Mouse (Mus musculus) layer of hippocampus, postnatal 36 days (tissue): ENCODE measurements around the gene Lrba. TPM values are rescaled to one million over a fixed set of nuclear protein-coding genes. Genes with fewer than 3 reads are reported as not detected.
A peak's percentile ranks its signal among the peaks of the same experiment; 100 is the strongest.

Source experiments
- DNase-seq, 2 experiments: peaks; one replicate each; pipeline ENCODE4 v3.0.0; 2022
- total RNA-seq, 2 experiments: library from RNA; stranded (reverse); gene quantifications; 2 replicates each; pipeline ENCODE4 v1.2.3; 2021

The Lrba gene
- total RNA-seq, 2 experiments from 2014 or later = 25.7 to 29.9 TPM

DNA sequence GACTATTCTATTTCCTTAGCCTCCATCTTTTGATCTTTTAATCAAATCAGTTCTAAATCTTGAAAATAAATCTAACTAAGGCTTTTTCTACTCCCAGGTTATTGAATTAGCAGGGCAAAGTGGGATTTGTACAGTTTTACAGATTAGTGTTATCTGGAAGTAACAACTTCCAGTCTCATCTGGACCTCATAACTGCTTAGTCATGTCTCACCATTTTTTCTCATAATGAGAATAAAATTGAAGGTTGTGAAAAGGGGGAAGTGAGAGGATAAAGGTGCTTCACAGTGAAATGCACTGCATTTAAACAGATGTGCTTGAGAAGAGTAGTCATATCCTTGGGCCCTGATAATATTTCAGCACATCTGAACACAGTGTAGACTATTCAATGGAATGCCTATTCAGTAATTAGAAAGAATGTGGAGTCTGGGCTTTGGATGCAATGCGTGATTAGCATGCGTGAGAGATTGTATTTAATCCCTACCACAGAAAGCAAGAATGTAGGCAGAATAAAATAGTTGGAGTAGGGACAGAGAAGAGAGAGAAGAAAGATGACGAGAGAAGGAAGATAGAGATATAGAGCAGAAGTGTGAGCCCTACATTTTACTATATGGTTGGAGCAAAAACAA is 298.5 kb downstream of the Lrba start:
- no peak for DNase-seq

GRCm38 (mm10) chr3:86531531-86532269 is 307.2 kb downstream of the Lrba start:
- DNase-seq = no peak

DNA sequence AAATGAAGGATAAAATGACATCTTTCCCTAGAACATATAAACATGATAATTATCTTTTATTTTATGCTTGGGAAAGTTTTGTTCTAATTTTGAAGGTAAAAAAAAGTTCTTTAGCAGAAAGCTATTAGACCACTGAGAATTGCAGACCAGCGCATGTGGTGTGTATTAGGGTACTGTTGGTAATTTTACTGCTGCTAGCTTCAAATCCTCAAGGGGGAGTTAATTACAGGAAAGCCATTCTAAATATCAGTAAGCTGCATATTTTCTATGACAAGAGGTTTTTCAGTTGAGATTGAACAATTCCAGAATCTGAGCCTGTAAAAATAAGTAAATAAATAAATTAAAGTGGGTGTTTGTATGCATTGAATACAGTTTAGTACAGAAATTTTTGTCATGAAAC is 312.3 kb downstream of the Lrba start:
- DNase-seq = no peak

DNA sequence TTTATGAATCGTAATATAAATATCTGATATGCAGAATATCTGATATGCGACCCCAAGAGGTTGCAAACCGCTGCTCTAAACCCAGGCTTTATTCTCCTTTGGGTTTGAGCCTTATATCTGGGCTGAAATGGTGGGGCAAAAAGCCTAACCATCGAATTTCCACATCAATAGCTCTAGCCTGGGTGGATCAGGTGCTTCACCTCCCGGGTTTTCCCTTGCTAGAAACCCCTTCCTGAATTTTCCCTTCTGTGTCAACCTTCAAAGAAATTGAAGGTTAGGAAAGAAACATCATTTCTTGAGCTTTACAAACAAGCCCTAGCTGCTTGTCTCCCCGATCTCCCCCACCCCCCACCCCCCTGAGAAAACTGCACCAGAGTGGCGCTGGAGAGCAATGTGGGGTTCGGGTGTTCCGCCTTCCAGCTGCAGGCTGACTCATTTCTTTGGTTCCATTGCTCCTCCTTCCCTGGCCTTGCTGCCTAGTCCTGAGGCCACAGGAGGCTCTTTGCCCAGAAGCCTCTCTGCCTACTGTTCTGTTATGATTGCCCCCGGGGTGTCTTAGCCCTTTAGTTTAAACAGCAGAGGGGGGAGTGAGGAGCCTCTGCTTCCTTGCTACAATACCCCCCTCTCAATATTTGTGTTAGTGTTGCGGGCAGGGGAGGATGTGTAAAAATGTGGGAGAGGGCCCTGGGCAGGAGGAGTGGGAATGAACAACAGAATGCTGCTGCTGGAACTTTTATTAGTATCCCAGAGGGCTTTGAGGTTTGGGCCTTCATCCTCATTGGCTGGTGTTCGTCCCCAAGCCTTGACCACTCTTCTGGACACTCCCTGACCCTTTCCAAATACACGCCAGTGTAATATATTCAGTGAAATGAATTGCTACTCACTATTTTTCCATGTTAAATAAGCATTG is 314.4 kb downstream of the Lrba start:
- no peak for DNase-seq

GRCm38 (mm10) chr3:86539555-86540168 is 315.2 kb downstream of the Lrba start:
- no peak for DNase-seq

DNA sequence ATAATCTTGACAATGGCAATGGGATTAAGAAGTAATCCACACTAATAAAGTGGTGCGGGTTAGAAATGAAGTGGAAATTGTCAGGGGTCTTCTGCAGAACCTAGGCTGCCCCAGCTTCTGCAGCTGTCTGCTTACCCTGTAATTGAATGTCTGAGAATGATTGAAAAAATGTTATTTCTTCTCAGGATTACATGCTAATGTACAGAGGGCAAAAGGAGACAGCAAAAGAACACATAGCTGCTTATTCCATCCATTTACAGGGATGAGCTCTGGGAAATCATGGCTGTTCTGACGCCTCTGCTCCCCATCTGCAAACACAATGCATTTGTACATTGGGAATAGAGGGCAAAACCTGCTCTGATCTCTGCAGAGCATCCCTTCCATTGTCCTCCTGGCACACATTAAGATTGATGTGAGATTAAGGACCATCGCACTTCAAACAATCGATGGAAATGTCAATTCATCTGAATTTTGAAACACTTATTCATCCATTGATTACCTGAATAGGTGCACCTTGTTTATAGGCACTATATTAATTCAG is 316.7 kb downstream of the Lrba start:
- no peak for DNase-seq

GRCm38 (mm10) chr3:86541863-86542397 is 317.4 kb downstream of the Lrba start:
- no peak for DNase-seq

GRCm38 (mm10) chr3:86544785-86545184 is 320.3 kb downstream of the Lrba start:
- no peak for DNase-seq

- DNase-seq = no peak
These were observed 321.5 kb downstream of the Lrba start for GRCm38 (mm10) chr3:86545945-86546344.

DNA sequence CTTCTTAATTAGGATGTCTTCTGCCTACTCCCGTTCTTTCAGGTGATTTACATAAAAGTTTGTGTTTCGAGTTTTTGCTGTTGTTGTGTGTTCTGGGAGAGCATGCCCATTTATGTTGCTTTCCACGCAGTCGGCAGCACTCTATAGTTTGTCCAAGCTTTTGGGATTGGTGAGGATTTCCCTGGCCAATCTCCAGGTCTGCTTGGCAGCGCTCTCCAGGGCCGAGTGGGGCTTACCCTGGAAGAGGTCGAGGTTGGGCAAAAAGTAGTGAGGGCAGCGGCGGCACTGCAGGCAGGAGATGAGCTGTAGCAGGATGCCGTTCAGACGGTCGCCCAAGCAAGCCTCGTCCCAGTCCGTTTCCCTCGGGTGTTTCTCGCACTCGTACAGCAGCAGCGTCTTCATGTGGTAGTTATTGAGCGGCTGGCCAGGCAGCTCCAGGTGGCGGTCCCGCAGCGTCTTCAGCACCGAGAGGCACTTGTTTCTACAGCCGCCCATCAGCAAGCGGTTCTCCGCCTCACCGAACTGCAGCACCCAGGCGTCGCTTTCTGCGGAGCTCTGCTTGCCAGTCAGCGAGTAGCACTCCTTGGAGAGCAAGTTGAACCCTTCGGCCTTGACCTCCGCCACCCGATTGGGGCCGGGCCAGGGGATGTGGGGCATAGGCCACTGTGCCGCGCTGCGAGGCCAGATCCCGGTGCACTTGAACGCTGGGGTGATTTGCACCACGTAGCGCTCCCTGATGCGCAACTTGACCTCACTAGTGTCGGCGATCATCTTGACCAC is 322.2 kb downstream of the Lrba start:
- DNase-seq = peak; percentile 36 to 38

DNA sequence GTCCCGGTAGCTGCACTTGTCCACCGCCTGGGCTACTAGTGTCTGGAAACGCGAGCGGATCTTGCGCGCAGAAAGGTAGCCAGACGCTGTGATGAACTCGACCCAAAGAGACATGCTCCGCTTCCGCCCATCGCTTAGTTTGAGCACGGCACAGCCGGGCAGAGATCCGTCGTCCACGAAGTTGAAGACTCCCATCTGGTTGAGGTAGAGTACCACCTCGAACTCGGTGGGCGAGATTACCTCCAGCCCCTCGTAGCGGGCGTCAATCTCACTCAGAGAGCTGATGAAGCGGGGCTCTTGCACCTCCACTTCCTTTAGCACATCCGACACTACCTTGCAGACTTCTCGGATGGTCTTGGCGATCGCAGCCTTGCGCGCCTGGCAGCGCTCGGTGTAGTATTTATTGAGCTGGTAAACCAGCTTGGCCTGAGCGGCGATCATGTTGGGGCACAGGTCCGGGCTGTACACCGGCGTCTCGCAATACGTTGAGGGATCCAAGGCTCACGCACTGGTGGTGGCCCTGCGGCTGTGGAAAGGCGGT is 322.8 kb downstream of the Lrba start:
- no peak for DNase-seq

- no peak for DNase-seq
These were observed 323.9 kb downstream of the Lrba start, which contains the start of gene Mab21l2 for GRCm38 (mm10) chr3:86548091-86549015. TSS of gene Mab21l2 (minus strand) at chr3:86548629.

GRCm38 (mm10) chr3:86550301-86551010 is 326.0 kb downstream of the Lrba start:
- no peak for DNase-seq

- DNase-seq = no peak
These were observed 326.7 kb downstream of the Lrba start for GRCm38 (mm10) chr3:86551011-86551728.

- no peak for DNase-seq
These were observed 327.7 kb downstream of the Lrba start for GRCm38 (mm10) chr3:86552170-86552569.

GRCm38 (mm10) chr3:86558976-86559375 is 334.5 kb downstream of the Lrba start:
- DNase-seq = no peak

DNA sequence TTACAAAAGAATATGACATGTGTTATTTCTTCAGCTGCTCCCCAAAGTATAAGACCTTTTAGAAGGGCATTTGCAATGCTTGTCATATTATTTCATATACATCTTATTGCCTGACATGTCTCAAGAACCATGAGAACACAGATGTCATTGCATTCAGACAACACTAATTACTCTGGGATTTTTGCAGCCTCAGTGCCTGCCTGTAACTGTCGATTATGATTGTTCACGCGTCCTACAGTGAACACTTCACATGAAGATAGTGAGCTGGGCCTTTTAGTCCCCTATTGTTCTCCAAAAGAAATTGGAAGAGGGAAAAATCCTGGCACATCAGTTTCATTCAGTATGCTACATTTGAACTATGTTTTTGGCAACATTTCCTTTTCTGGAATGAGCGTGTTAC is 335.2 kb downstream of the Lrba start:
- DNase-seq = no peak

DNA sequence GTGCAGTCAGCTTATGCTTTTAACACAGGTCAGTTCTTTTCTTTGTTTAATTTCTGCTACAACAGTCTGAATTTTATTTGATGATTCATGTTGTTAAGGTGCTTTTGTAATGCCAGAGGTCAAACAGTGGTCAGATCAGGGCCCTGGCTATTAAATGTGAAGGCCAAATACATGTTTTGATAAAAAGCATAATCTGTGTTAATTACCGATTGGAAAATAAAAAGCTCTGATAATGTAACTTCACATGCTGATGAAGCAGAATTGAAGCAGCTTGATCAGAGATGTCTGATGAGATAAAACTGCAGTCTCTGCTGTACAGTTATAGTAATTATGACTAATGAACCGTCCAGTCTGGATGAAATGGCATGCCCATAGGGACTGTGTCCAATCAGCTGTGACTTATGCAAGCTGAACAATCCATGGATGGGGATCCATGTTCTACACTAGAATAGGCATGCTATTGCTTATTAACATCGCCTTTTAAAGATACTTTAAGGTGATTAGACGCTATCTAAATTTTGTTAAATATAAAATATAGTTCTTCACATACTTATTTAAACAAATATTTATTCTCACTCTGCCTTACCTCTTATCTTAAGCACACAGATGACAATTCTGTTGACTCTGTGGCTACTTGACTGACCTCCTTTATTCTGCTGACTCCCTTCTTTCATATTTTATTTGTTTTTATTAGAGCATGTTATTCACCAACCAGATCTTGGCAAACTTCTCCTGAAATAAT is 336.0 kb downstream of the Lrba start:
- DNase-seq = no peak
